Mouse (Mus musculus) layer of hippocampus, adult 6 months (tissue): ENCODE measurements around the gene Nlrp4c. TPM values are rescaled to one million over a fixed set of nuclear protein-coding genes. Genes with fewer than 3 reads are reported as not detected.

Experiments
- long read RNA-seq, 2 experiments: library from polyadenylated mRNA; unstranded; transcript quantifications; one replicate each; pipeline ENCODE4 v2.0.0; 2019 to 2020
- polyA plus RNA-seq: library from polyadenylated mRNA; unstranded; fragments of <200 nt; fragmentation: Nextera tagmentation; gene quantifications from 2 replicates; pipeline ENCODE4 v1.2.3, GENCODE M21; 2021

Nlrp4c gene
- polyA plus RNA-seq = not detected in 2 replicates
- long read RNA-seq, experiment 1 = 0 reads
- long read RNA-seq, experiment 2 = 0 reads

DNA sequence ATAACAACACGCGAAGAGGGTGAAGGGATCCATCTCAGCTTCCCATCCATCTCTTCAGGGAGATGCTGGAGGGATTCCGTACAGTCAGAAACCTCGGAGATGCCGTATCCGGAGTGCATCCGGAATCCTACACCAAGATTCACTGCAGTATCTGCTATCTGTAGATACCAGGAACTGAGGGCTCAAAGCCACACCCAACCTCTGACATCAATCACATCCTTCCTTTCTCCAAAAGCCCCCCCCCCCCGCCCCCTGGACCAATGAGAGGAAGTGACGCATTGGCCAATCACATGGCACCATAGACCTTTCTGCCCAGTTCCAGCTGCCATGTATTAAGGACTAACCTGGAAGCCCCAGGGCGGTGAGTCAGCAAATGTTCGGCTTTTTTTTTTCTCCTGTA, at the start of gene Nlrp4c:
Gene Nlrp4c, plus strand, starts transcription at position 301 of the 400 bp plus-strand sequence.

GRCm38 (mm10) chr7:6010910-6011309, 34.1 kb upstream of the Nlrp4c start, which contains the start of gene Vmn1r65:
Gene Vmn1r65 (minus strand): TSS chr7:6011010.

Other genes with a start within 250 kb of the Nlrp4c start
- not detected in 2 replicates for gene Vmn1r63, start 239.7 kb upstream of the Nlrp4c start, polyA plus RNA-seq
- gene Vmn1r64, start 160.6 kb upstream of the Nlrp4c start, polyA plus RNA-seq = not detected in 2 replicates
- gene Vmn1r65, start 34.2 kb upstream of the Nlrp4c start, polyA plus RNA-seq = not detected in 2 replicates
- 7.5 and 10.9 TPM in 2 replicates for gene Zfp787, start 110.8 kb downstream of the Nlrp4c start, polyA plus RNA-seq
- 35.4 and 44.9 TPM in 2 replicates for gene Zfp444, start 127.1 kb downstream of the Nlrp4c start, polyA plus RNA-seq
- gene Galp, start 151.9 kb downstream of the Nlrp4c start, polyA plus RNA-seq = not detected in 2 replicates
- not detected in 2 replicates for gene Zscan5b, start 177.1 kb downstream of the Nlrp4c start, polyA plus RNA-seq
- not detected in 2 replicates for gene Epp13, start 207.5 kb downstream of the Nlrp4c start, polyA plus RNA-seq
- gene Zfp667, start 241.4 kb downstream of the Nlrp4c start, polyA plus RNA-seq = 13.7 and 16.4 TPM in 2 replicates